Mouse (Mus musculus): ENCODE measurements around the gene Ggt5. TPM values are rescaled to one million over a fixed set of nuclear protein-coding genes. Genes with fewer than 3 reads are reported as not detected.

The Ggt5 gene
- polyA plus RNA-seq, 1 experiment from 2014 or later: 2.5 TPM

- no peaks in the 10 kb centered on the region for H3K9me3 ChIP-seq (ENCODE audit: control insufficient read depth, low read length)
- ATAC-seq (ENCODE audit: low read depth): peak; percentile 64
- H3K4me2 ChIP-seq (ENCODE audit: low read depth, low read length): no peak overlapping the region
- WGBS: 33% methylated on average over 9 of the region's 9 CpGs
- peak overlapping the region; percentile 58 for H3K27ac ChIP-seq (ENCODE audit: low read length)
- H3K4me3 ChIP-seq (ENCODE audit: low read length): no peak overlapping the region
- H3K27me3 ChIP-seq (ENCODE audit: control insufficient read depth, insufficient read depth, low read depth, low read length): peaks cover 19% of the 10 kb centered on the region
- H3K36me3 ChIP-seq (ENCODE audit: control insufficient read depth, insufficient read depth, low read length): no peaks in the 10 kb centered on the region
- H3K9ac ChIP-seq (ENCODE audit: low read length): 0 out of 2 replicates have a peak overlapping the region, but pooled peaks have one; percentile 25
- H3K4me1 ChIP-seq (replicated peaks; ENCODE audit: control insufficient read depth, insufficient read depth, low read length): peaks cover 18% of the 10 kb centered on the region
These were observed 33.1 kb upstream of the Ggt5 start for GRCm38 (mm10) chr10:75556026-75556425.

- WGBS: 44% methylated on average over 3 of the region's 3 CpGs
- Histone ChIP-seq H3K4me2 (ENCODE audit: low read depth, low read length) (no peak overlapping the region), H3K27me3 (ENCODE audit: control insufficient read depth, insufficient read depth, low read depth, low read length) (peaks cover 22% of the 10 kb centered on the region), H3K9ac (ENCODE audit: low read length) (no peak overlapping the region), H3K9me3 (ENCODE audit: control insufficient read depth, low read length) (no peaks in the 10 kb centered on the region), H3K4me3 (ENCODE audit: low read length) (no peak overlapping the region), H3K27ac (ENCODE audit: low read length) (no peak overlapping the region), H3K4me1 (replicated peaks; ENCODE audit: control insufficient read depth, insufficient read depth, low read length) (peaks cover 18% of the 10 kb centered on the region), H3K36me3 (ENCODE audit: control insufficient read depth, insufficient read depth, low read length) (no peaks in the 10 kb centered on the region)
- ATAC-seq (ENCODE audit: low read depth): no peak
These were observed 30.6 kb upstream of the Ggt5 start for GRCm38 (mm10) chr10:75558515-75558914.

- H3K9me3 ChIP-seq (ENCODE audit: control insufficient read depth, low read length): no peaks in the 10 kb centered on the region
- WGBS: 6% methylated on average over 14 of the region's 14 CpGs
- H3K4me2 ChIP-seq (ENCODE audit: low read depth, low read length): peak overlapping the region; percentile 100
- 0 out of 2 replicates have a peak overlapping the region, but pooled peaks have one; percentile 13 for H3K9ac ChIP-seq (ENCODE audit: low read length)
- no peaks in the 10 kb centered on the region for H3K36me3 ChIP-seq (ENCODE audit: control insufficient read depth, insufficient read depth, low read length)
- H3K4me3 ChIP-seq (ENCODE audit: low read length): peak overlapping the region; percentile 57
- no peak overlapping the region for H3K27ac ChIP-seq (ENCODE audit: low read length)
- H3K4me1 ChIP-seq (replicated peaks; ENCODE audit: control insufficient read depth, insufficient read depth, low read length): peaks cover 18% of the 10 kb centered on the region
- peaks cover 22% of the 10 kb centered on the region for H3K27me3 ChIP-seq (ENCODE audit: control insufficient read depth, insufficient read depth, low read depth, low read length)
- ATAC-seq (ENCODE audit: low read depth): no peak
These were observed 30.0 kb upstream of the Ggt5 start for GRCm38 (mm10) chr10:75559041-75559675.

GRCm38 (mm10) chr10:75559676-75560548 is 29.2 kb upstream of the Ggt5 start, which contains the start of gene Lrrc75b:
Gene Lrrc75b (minus strand): TSS chr10:75560330.
- Histone ChIP-seq H3K27me3 (ENCODE audit: control insufficient read depth, insufficient read depth, low read depth, low read length) (peaks cover 22% of the 10 kb centered on the region), H3K36me3 (ENCODE audit: control insufficient read depth, insufficient read depth, low read length) (no peaks in the 10 kb centered on the region), H3K27ac (ENCODE audit: low read length) (no peak within 1 kb of the TSS), H3K4me2 (ENCODE audit: low read depth, low read length) (peak within 1 kb of the TSS; percentile 100), H3K9me3 (ENCODE audit: control insufficient read depth, low read length) (no peaks in the 10 kb centered on the region), H3K4me1 (replicated peaks; ENCODE audit: control insufficient read depth, insufficient read depth, low read length) (peaks cover 18% of the 10 kb centered on the region), H3K9ac (ENCODE audit: low read length) (peak within 1 kb of the TSS; percentile 66), H3K4me3 (ENCODE audit: low read length) (peak within 1 kb of the TSS; percentile 57)
- peak; percentile 47 for ATAC-seq (ENCODE audit: low read depth)
- WGBS: under 1% methylated on average over 71 of the region's 75 CpGs

- no peaks in the 10 kb centered on the region for H3K9me3 ChIP-seq (ENCODE audit: control insufficient read depth, low read length)
- ATAC-seq (ENCODE audit: low read depth): no peak
- peaks cover 22% of the 10 kb centered on the region for H3K27me3 ChIP-seq (ENCODE audit: control insufficient read depth, insufficient read depth, low read depth, low read length)
- peaks cover 18% of the 10 kb centered on the region for H3K4me1 ChIP-seq (replicated peaks; ENCODE audit: control insufficient read depth, insufficient read depth, low read length)
- H3K4me2 ChIP-seq (ENCODE audit: low read depth, low read length): peak overlapping the region; percentile 100
- peak overlapping the region; percentile 57 for H3K4me3 ChIP-seq (ENCODE audit: low read length)
- H3K36me3 ChIP-seq (ENCODE audit: control insufficient read depth, insufficient read depth, low read length): no peaks in the 10 kb centered on the region
- H3K27ac ChIP-seq (ENCODE audit: low read length): no peak overlapping the region
- peak overlapping the region; percentile 66; the same call in 1 of the 2 replicates for H3K9ac ChIP-seq (ENCODE audit: low read length)
- 10% methylated on average over 6 of the region's 6 CpGs for WGBS
These were observed 28.6 kb upstream of the Ggt5 start for GRCm38 (mm10) chr10:75560549-75560899.

GRCm38 (mm10) chr10:75561071-75561654 is 28.0 kb upstream of the Ggt5 start, which contains the start of gene Ggt1:
Gene Ggt1 (plus strand): TSS chr10:75561604.
- no peak within 1 kb of the TSS; the same call in 1 of the 2 replicates for H3K4me2 ChIP-seq (ENCODE audit: low read depth, low read length)
- peaks cover 22% of the 10 kb centered on the region for H3K27me3 ChIP-seq (ENCODE audit: control insufficient read depth, insufficient read depth, low read depth, low read length)
- H3K9me3 ChIP-seq (ENCODE audit: control insufficient read depth, low read length): no peaks in the 10 kb centered on the region
- no peak within 1 kb of the TSS for H3K27ac ChIP-seq (ENCODE audit: low read length)
- peak within 1 kb of the TSS; percentile 66; the same call in 1 of the 2 replicates for H3K9ac ChIP-seq (ENCODE audit: low read length)
- H3K4me3 ChIP-seq (ENCODE audit: low read length): no peak within 1 kb of the TSS
- H3K36me3 ChIP-seq (ENCODE audit: control insufficient read depth, insufficient read depth, low read length): no peaks in the 10 kb centered on the region
- ATAC-seq (ENCODE audit: low read depth): no peak
- peaks cover 14% of the 10 kb centered on the region; the same call in 1 of the 2 replicates for H3K4me1 ChIP-seq (replicated peaks; ENCODE audit: control insufficient read depth, insufficient read depth, low read length)
- WGBS: 51% methylated on average over 10 of the region's 10 CpGs

- WGBS: 76% methylated on average over 8 of the region's 8 CpGs
- no peaks in the 10 kb centered on the region for H3K36me3 ChIP-seq (ENCODE audit: control insufficient read depth, insufficient read depth, low read length)
- H3K27me3 ChIP-seq (ENCODE audit: control insufficient read depth, insufficient read depth, low read depth, low read length): peaks cover 22% of the 10 kb centered on the region
- H3K9me3 ChIP-seq (ENCODE audit: control insufficient read depth, low read length): no peaks in the 10 kb centered on the region
- H3K4me1 ChIP-seq (replicated peaks; ENCODE audit: control insufficient read depth, insufficient read depth, low read length): peaks cover 13% of the 10 kb centered on the region; the same call in 1 of the 2 replicates
- ATAC-seq (ENCODE audit: low read depth): no peak
- no peak overlapping the region for H3K4me2 ChIP-seq (ENCODE audit: low read depth, low read length)
- H3K9ac ChIP-seq (ENCODE audit: low read length): no peak overlapping the region
- H3K27ac ChIP-seq (ENCODE audit: low read length): no peak overlapping the region
- no peak overlapping the region for H3K4me3 ChIP-seq (ENCODE audit: low read length)
These were observed 26.5 kb upstream of the Ggt5 start for GRCm38 (mm10) chr10:75562596-75562995.

GRCm38 (mm10) chr10:75564687-75565265 is 24.4 kb upstream of the Ggt5 start:
- ATAC-seq (ENCODE audit: low read depth): no peak
- no peaks in the 10 kb centered on the region for H3K9me3 ChIP-seq (ENCODE audit: control insufficient read depth, low read length)
- H3K27ac ChIP-seq (ENCODE audit: low read length): no peak overlapping the region
- no peak overlapping the region for H3K4me3 ChIP-seq (ENCODE audit: low read length)
- peaks cover 16% of the 10 kb centered on the region for H3K27me3 ChIP-seq (ENCODE audit: control insufficient read depth, insufficient read depth, low read depth, low read length)
- peaks cover 5% of the 10 kb centered on the region; the same call in 1 of the 2 replicates for H3K4me1 ChIP-seq (replicated peaks; ENCODE audit: control insufficient read depth, insufficient read depth, low read length)
- H3K9ac ChIP-seq (ENCODE audit: low read length): no peak overlapping the region
- WGBS: 82% methylated on average over 12 of the region's 12 CpGs
- H3K36me3 ChIP-seq (ENCODE audit: control insufficient read depth, insufficient read depth, low read length): no peaks in the 10 kb centered on the region
- H3K4me2 ChIP-seq (ENCODE audit: low read depth, low read length): no peak overlapping the region

Measured in lung, embryonic 16.5 days (tissue).